10 mouse cellular contexts compared by ENCODE assay signal in the genomic region with DNA sequence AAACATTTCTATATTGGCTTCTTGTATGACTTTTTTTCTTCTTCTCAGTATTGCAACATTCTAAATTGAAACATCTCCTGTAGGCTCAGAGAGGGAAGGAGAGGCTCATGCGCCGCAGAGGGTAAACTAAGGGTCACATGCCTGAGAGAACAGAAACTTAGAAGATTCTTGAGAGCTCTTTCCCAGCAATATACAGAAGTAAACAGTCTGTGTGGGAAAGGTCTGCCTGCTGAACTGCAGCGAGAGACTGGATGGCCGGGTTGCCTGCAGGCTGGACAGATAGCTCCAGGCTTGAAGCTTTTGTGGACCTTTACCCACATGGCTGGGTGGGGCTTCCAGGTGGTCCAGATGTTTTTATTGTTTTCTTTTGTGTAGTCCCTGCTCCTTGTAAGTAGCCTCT. TPM values are rescaled to one million over a fixed set of nuclear protein-coding genes. Genes with fewer than 3 reads are reported as not detected.
DNase-seq lines count a peak whose midpoint lies in the region; ATAC-seq lines count a peak whose summit lies in the region.
"Had no signal": no experiment of that assay in that cellular context is flagged by ENCODE, and none has a peak within 500 bp of the region (broad histone marks: within the 10 kb centered on the region; RNA-seq: fewer than 3 reads in every experiment).

No protein-coding gene starts in this region.

- H3K27ac ChIP-seq in intestine, embryonic 15.5 days, result peak overlapping the region; percentile 87
- no peak overlapping the region for H3K27ac ChIP-seq in hindbrain, embryonic 11.5 days (ENCODE audit: low read depth, low read length)
- H3K27ac ChIP-seq: limb, embryonic 15.5 days; neural tube, embryonic 13.5 days had no signal

- H3K9ac ChIP-seq in intestine, embryonic 15.5 days, result no peak overlapping the region
- no peak overlapping the region for H3K9ac ChIP-seq in hindbrain, embryonic 11.5 days (ENCODE audit: low read depth, low read length)
- H3K9ac ChIP-seq: limb, embryonic 15.5 days; neural tube, embryonic 13.5 days had no signal

- no peaks in the 10 kb centered on the region for H3K27me3 ChIP-seq in intestine, embryonic 15.5 days (replicated peaks)
- no peaks in the 10 kb centered on the region for H3K27me3 ChIP-seq in hindbrain, embryonic 11.5 days (ENCODE audit: control insufficient read depth, insufficient read depth, low read length)
- H3K27me3 ChIP-seq: limb, embryonic 15.5 days; neural tube, embryonic 13.5 days had no signal

- whole genome bisulfite sequencing in intestine, embryonic 15.5 days, result 12% methylated on average over 4 of the region's 4 CpGs
- WGBS in hindbrain, embryonic 11.5 days, result 72% methylated on average over 4 of the region's 4 CpGs

- no peaks in the 10 kb centered on the region for H3K9me3 ChIP-seq in intestine, embryonic 15.5 days
- no peaks in the 10 kb centered on the region for H3K9me3 ChIP-seq in hindbrain, embryonic 11.5 days (ENCODE audit: control insufficient read depth, low read length)
- H3K9me3 ChIP-seq: limb, embryonic 15.5 days; neural tube, embryonic 13.5 days had no signal

- H3K4me3 ChIP-seq in intestine, embryonic 15.5 days (replicated peaks), result no peak overlapping the region
- H3K4me3 ChIP-seq in hindbrain, embryonic 11.5 days (ENCODE audit: low read depth, low read length), result no peak overlapping the region
- H3K4me3 ChIP-seq: limb, embryonic 15.5 days; neural tube, embryonic 13.5 days had no signal

- H3K36me3 ChIP-seq in intestine, embryonic 15.5 days, result no peaks in the 10 kb centered on the region
- H3K36me3 ChIP-seq in hindbrain, embryonic 11.5 days (ENCODE audit: control insufficient read depth, insufficient read depth, low read length), result no peaks in the 10 kb centered on the region
- H3K36me3 ChIP-seq: limb, embryonic 15.5 days; neural tube, embryonic 13.5 days had no signal

- peak; percentile 37 for ATAC-seq in intestine, embryonic 15.5 days
- no peak for ATAC-seq in hindbrain, embryonic 11.5 days (ENCODE audit: low FRiP score)

- peak overlapping the region; percentile 31 for H3K4me2 ChIP-seq in intestine, embryonic 15.5 days (replicated peaks)
- H3K4me2 ChIP-seq in hindbrain, embryonic 11.5 days (replicated peaks; ENCODE audit: low read depth, low read length), result no peak overlapping the region
- H3K4me2 ChIP-seq: limb, embryonic 15.5 days; neural tube, embryonic 13.5 days had no signal

- DNase-seq in NIH3T3 (ENCODE audit: low read depth), result peak; percentile 77
- peak; percentile 36 for DNase-seq in brain, adult 2 months (ENCODE audit: low read depth, low spot score)
- peak; percentile 69 for DNase-seq in lung, postnatal 25 days (ENCODE audit: low spot score)
- no peak for DNase-seq in hindbrain, embryonic 11.5 days (ENCODE audit: low spot score)
- DNase-seq in thymus, postnatal 36 days, result no peak
- no peak for DNase-seq in kidney, postnatal 36 days
- DNase-seq in left cerebral cortex, adult 9 months (ENCODE audit: low spot score in 2 of 2), result no peak

- peaks cover 32% of the 10 kb centered on the region for H3K4me1 ChIP-seq in intestine, embryonic 15.5 days (replicated peaks)
- no peaks in the 10 kb centered on the region for H3K4me1 ChIP-seq in hindbrain, embryonic 11.5 days (replicated peaks; ENCODE audit: control insufficient read depth, insufficient read depth, low read length)

RNA-seq across cellular contexts. Expression of gene Sowahc, which starts 43.9 kb away (rescaled TPM):
- polyA plus RNA-seq in intestine, embryonic 15.5 days (2015; fragmentation: Nextera tagmentation; extraction: Ambion mirVana), result 11.6 and 12.0 TPM in 2 replicates
- 11.9 and 13.6 TPM in 2 replicates for polyA plus RNA-seq in hindbrain, embryonic 11.5 days (2014; fragmentation: Nextera tagmentation; extraction: Ambion mirVana)

RNA-seq across cellular contexts. Expression of gene Sept10, which starts 44.0 kb away (rescaled TPM):
- 31.6 and 40.1 TPM in 2 replicates for polyA plus RNA-seq in intestine, embryonic 15.5 days (2015; fragmentation: Nextera tagmentation; extraction: Ambion mirVana)
- 32.0 and 32.4 TPM in 2 replicates for polyA plus RNA-seq in hindbrain, embryonic 11.5 days (2014; fragmentation: Nextera tagmentation; extraction: Ambion mirVana)

RNA-seq across cellular contexts. Expression of gene P4ha1, which starts 57.4 kb away (rescaled TPM):
- 64.7 and 73.8 TPM in 2 replicates for polyA plus RNA-seq in intestine, embryonic 15.5 days (2015; fragmentation: Nextera tagmentation; extraction: Ambion mirVana)
- polyA plus RNA-seq in hindbrain, embryonic 11.5 days (2014; fragmentation: Nextera tagmentation; extraction: Ambion mirVana), result 44.6 and 51.6 TPM in 2 replicates

Comparison
In these comparisons a context has a peak if more than half of its experiments do, and no peak if none do; other contexts are left out.
1. DNase-seq: peak in NIH3T3 (single experiment), brain, adult 2 months (single experiment) and lung, postnatal 25 days (single experiment); none in hindbrain, embryonic 11.5 days (single experiment), thymus, postnatal 36 days (0 of 2), kidney, postnatal 36 days (0 of 2) and left cerebral cortex, adult 9 months (0 of 2).